Mouse (Mus musculus): ENCODE measurements around the gene Tmem256.

DNA sequence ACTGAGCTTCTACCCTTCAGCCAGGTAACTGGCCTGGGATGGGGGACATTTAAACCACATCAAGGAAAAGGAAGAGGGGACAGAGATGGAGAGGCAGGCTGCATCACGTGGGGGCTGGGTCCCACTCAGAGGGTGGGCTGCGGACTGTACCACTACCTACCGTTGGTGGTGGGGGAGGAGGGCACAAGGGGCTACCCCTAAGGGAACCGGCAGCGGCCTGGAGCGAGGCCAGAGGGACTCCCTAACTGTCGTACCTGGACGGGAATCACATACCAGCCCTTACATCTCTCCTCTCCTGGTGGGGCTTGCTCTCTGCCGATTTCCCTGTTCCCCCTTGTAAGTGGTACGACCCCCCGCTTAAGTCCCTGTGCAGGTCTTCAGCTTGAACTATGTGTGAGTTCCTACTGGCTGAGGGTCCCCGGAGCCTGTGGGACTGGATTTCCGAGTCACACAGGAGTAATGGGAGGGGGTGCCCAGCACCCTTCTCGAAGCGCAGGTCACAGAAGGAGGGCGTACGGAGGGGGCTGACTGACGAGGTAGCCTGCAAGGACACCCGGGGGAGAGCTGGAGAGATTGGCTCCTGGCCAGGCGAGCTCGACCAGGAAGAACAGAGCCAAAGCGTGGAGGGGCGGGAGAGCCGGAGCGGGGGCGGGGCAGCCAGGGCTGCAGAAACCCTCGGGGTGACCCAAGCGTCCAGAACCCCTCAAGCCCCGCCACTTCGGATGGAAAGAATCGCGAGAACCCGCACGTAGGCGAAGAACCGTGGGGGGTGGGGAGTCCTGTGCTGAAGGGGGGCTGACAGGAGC is 37.7 kb upstream of the Tmem256 start:
- TF ChIP-seq POLR2A (IDR thresholded peaks at IDR 0.05; ENCODE audit: extremely low read depth, insufficient read depth, low read length), result no peak
- no peak for TF ChIP-seq CTCF (IDR thresholded peaks at IDR 0.05; ENCODE audit: low read depth, low read length)
